Mouse (Mus musculus) heart, embryonic 15.5 days (tissue): ENCODE results near the gene Zmat3. TPM values are rescaled to one million over a fixed set of nuclear protein-coding genes. Genes with fewer than 3 reads are reported as not detected.

Experiments
- ATAC-seq: fragments of 200-750 bp; cut with Nextera tagmentation; replicated peaks from 2 replicates; pipeline ENCODE4 v1.8.0; 2017; ENCODE audit warnings: low read depth, moderate TSS enrichment; ENCODE audit not compliant: insufficient number of reproducible peaks, insufficient read depth, low FRiP score
- H3K27ac ChIP-seq: fragments of 300-500 bp; sonication (generic); 2 replicates; pipeline ENCODE4 v1.5.1; 2015; ENCODE audit warnings: mild to moderate bottlenecking, inconsistent platforms
- H3K27me3 ChIP-seq: fragments of 300-500 bp; sonication (generic); 2 replicates; pipeline ENCODE4 v1.6.1; 2015; ENCODE audit warnings: inconsistent platforms
- H3K36me3 ChIP-seq: fragments of 300-500 bp; sonication (generic); 2 replicates; pipeline ENCODE4 v1.6.1; 2015; ENCODE audit warnings: mild to moderate bottlenecking, inconsistent platforms
- H3K4me1 ChIP-seq: fragments of 300-500 bp; sonication (generic); replicated peaks from 2 replicates; pipeline ENCODE4 v1.6.1; 2015; ENCODE audit warnings: inconsistent platforms
- H3K4me2 ChIP-seq: fragments of 300-500 bp; sonication (generic); 2 replicates; pipeline ENCODE4 v1.6.1; 2015; ENCODE audit warnings: inconsistent platforms, mild to moderate bottlenecking, moderate library complexity
- H3K4me3 ChIP-seq: fragments of 300-500 bp; sonication (generic); 2 replicates; pipeline ENCODE4 v1.5.1; 2015; ENCODE audit warnings: mild to moderate bottlenecking, inconsistent platforms
- H3K9ac ChIP-seq: fragments of 300-500 bp; sonication (generic); 2 replicates; pipeline ENCODE4 v1.6.1; 2015; ENCODE audit warnings: mild to moderate bottlenecking, inconsistent platforms
- H3K9me3 ChIP-seq: fragments of 300-500 bp; sonication (generic); replicated peaks from 2 replicates; pipeline ENCODE4 v1.6.1; 2016; ENCODE audit warnings: inconsistent platforms
- WGBS: fragments of 180-500 bp; shearing (Covaris S2); methylation state at CpG from one replicate; pipeline ENCODE4 v1.1.7; 2015; ENCODE audit warnings: mixed read lengths; 5-methylcytosine and 5-hydroxymethylcytosine counted together
- polyA plus RNA-seq: library from polyadenylated mRNA; unstranded; fragments of >200 nt; fragmentation: Nextera tagmentation; extraction: Ambion mirVana; gene quantifications from 2 replicates; pipeline ENCODE4 v1.2.1, GENCODE M21; 2015

Zmat3 gene
- polyA plus RNA-seq, 1 experiment from 2014 or later: 3.4 TPM

DNA sequence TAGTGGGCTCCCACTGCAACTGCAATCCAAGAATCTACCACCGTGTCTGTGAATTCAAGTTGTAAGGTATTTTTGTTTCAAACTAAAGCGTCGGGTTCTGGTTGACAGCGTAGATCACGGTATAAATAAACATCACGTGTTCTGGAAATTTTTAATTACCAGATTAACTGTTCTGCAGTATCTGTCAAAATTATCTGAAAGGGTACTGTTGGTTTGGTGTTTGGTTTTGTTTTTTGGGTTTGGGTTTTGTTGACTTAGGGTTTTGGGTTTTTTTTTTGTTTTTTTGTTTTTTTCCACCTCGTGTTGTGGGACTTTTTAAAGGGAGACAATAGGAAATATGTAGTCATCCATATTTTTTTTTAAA is 32.3 kb upstream of the Zmat3 start:
- H3K27ac ChIP-seq: peak overlapping the region; percentile 99
- H3K9ac ChIP-seq: peak overlapping the region; percentile 86
- no peaks in the 10 kb centered on the region for H3K36me3 ChIP-seq
- peak overlapping the region; percentile 73 for H3K4me3 ChIP-seq
- H3K9me3 ChIP-seq: no peaks in the 10 kb centered on the region
- WGBS: under 1% methylated on average over 7 of the region's 7 CpGs
- H3K4me1 ChIP-seq: peaks cover 38% of the 10 kb centered on the region
- peak overlapping the region; percentile 77 for H3K4me2 ChIP-seq
- no peaks in the 10 kb centered on the region for H3K27me3 ChIP-seq
- no peak for ATAC-seq

DNA sequence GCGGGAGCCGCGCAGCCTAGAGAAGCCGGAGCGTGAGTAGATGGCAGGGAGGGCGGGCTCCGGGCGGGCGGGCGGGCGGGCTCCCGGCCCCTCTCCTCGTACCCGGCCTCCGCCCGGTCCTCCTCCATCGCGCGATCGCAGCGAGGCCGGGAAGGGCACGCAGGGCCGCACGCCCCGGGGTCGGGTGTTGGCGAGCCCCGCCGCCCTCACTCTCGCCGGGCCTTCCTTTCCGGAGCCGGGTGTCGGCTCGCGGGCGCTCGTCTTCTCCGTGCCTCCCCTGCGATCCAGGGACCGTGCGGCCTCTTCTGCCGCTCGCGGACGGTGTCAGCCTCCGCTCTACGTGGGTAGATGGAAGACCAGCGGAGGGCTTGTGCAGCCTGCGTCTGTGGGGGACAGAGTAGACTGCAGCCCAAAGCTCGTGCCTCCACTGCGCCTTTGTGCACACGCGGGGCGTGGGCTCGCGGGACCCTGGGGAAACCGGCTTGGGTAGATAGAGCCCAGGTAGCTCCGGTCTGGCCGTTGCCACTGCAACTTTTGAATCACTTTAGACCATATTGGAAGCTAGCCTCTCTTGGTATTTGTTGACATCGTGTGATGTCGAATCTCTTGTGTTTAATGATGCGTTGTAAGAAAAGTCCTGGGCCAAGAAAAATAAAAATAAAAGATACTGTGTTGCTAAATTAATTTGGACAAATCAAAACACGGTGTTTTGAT is 31.8 kb upstream of the Zmat3 start, which contains the start of gene Pik3ca:
TSS of gene Pik3ca (plus strand) at position 211 of the 714 bp plus-strand sequence.
- no peaks in the 10 kb centered on the region for H3K27me3 ChIP-seq
- H3K36me3 ChIP-seq: no peaks in the 10 kb centered on the region
- peaks cover 33% of the 10 kb centered on the region for H3K4me1 ChIP-seq
- peak within 1 kb of the TSS; percentile 86 for H3K9ac ChIP-seq
- H3K27ac ChIP-seq: peak within 1 kb of the TSS; percentile 99
- H3K4me2 ChIP-seq: peak within 1 kb of the TSS; percentile 82
- H3K4me3 ChIP-seq: peak within 1 kb of the TSS; percentile 73
- peak; percentile 40 for ATAC-seq
- under 1% methylated on average over 50 of the region's 65 CpGs for WGBS
- no peaks in the 10 kb centered on the region for H3K9me3 ChIP-seq

DNA sequence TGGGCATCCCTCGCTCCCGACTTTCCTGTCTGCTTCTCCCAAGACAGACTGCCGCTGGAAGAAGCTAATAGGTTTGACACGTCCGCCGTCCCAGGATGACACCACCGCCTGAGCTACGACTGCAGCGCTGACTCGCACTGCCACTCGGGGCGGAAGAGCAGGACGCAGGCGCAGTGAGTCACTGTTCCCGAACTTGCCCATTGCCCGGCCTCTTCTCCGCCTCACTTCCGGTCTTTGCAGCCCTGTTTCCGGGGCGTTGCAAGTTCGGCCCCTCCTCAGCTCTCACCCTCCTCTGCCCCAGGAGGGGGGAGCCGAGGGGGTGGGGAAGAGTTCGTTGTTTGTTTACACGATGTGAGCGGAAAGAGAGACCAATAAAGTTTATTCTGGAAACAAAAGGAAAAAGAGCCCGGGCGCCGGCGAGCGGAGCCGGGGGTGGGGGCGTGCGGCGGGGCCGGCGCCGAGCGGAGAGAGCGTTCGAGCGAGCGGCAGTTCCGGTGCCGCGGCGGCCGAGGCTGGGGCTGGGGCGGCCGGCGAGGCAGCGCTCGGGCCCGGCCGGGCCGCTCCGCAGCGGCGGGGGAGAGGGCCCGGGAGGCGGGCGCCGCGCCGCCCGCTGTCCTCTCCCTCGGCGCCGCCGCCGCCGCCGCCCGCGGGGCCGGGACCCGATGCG is 31.1 kb upstream of the Zmat3 start:
- Histone ChIP-seq H3K4me1 (peaks cover 31% of the 10 kb centered on the region), H3K36me3 (no peaks in the 10 kb centered on the region), H3K4me3 (peak overlapping the region; percentile 73), H3K9ac (peak overlapping the region; percentile 86), H3K4me2 (peak overlapping the region; percentile 82), H3K27me3 (no peaks in the 10 kb centered on the region), H3K27ac (peak overlapping the region; percentile 99), H3K9me3 (no peaks in the 10 kb centered on the region)
- under 1% methylated on average over 56 of the region's 77 CpGs for WGBS
- ATAC-seq: peak; percentile 97

DNA sequence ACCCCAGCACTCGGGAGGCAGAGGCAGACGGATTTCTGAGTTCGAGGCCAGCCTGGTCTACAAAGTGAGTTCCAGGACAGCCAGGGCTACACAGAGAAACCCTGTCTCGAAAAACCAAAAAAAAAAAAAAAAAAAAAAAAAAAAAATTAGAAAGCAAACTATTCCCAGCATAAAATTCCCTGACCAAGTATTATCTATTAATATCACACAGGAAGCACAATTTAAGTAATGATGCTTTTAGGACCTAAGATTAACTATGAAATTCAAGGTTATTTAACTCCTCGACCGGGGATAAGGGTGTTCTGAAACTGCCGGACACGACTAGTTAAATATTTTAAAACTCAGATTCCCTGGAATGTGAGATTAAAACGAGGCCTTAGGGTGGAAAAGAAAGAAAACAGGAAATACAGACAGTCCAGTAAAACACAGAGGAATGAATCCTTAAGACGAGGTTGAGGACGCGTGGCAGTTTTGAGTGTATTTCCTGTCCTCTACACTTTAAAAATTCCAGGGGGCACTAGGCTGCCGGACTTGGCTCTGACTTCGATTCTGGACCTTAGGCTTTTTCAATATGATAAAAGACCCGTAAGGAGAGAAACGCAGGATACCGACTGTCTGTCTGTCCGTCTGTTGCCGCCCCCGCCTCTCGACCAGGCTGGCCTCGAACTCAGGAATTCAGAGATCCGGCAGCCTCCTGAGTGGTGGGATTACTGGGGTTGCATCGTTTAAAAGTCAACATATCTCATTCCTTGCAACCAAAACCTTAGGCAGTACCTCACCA is 30.1 kb upstream of the Zmat3 start:
- peak overlapping the region; percentile 82 for H3K4me2 ChIP-seq
- H3K4me1 ChIP-seq: peaks cover 25% of the 10 kb centered on the region
- peak overlapping the region; percentile 63 for H3K9ac ChIP-seq
- H3K27ac ChIP-seq: peak overlapping the region; percentile 99
- no peaks in the 10 kb centered on the region for H3K36me3 ChIP-seq
- H3K9me3 ChIP-seq: no peaks in the 10 kb centered on the region
- ATAC-seq: no peak
- peak overlapping the region; percentile 73 for H3K4me3 ChIP-seq
- no peaks in the 10 kb centered on the region for H3K27me3 ChIP-seq
- WGBS: 16% methylated on average over 23 of the region's 24 CpGs

DNA sequence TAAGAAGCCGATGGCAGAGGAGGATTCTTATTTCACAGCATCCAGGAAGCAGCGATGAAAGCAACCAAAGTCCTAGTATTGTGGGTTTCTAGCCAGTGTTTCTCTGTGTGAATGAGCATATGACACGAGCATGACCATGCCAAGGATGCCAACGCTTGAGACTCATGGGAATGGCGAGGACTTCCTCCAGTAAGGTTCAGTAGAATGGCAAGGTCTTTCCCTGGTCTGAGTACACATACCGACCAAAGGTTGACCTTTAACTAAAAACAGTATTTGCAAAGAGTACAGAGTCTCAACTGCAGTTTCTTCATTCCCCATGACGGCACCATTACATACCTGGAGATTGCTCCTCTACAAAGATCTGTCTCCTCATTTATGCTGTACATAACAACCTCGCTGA is 28.2 kb upstream of the Zmat3 start:
- Histone ChIP-seq H3K4me3 (no peak overlapping the region), H3K4me1 (peaks cover 12% of the 10 kb centered on the region), H3K4me2 (no peak overlapping the region), H3K9me3 (no peaks in the 10 kb centered on the region), H3K9ac (no peak overlapping the region), H3K27ac (no peak overlapping the region), H3K36me3 (no peaks in the 10 kb centered on the region), H3K27me3 (no peaks in the 10 kb centered on the region)
- no peak for ATAC-seq
- WGBS: 83% methylated on average over 8 of the region's 8 CpGs

DNA sequence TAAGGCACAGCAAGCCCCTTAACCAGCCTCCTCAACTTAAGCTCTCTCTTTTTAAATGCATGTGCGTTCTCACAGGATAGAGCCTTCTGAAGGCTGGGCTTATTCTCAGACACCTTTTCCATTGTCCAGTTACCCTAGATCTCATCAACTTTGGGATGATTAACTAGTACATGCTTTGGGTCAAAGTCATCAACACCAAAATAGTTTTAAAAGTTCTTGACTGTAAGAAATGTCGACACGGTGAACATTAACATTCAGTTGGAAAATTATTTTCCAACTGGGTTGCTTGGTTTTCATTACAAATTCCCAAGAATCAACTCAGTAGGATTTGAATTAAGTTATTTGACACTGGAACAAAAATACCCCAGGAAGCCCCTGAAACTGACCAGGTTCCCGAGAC is 27.0 kb upstream of the Zmat3 start:
- no peaks in the 10 kb centered on the region for H3K27me3 ChIP-seq
- no peak overlapping the region for H3K27ac ChIP-seq
- H3K4me3 ChIP-seq: no peak overlapping the region
- no peak overlapping the region for H3K4me2 ChIP-seq
- H3K9ac ChIP-seq: no peak overlapping the region
- H3K4me1 ChIP-seq: peaks cover 5% of the 10 kb centered on the region; the same call in 1 of the 2 replicates
- WGBS: 78% methylated on average over 4 of the region's 4 CpGs
- no peaks in the 10 kb centered on the region for H3K36me3 ChIP-seq
- no peak for ATAC-seq
- H3K9me3 ChIP-seq: no peaks in the 10 kb centered on the region

DNA sequence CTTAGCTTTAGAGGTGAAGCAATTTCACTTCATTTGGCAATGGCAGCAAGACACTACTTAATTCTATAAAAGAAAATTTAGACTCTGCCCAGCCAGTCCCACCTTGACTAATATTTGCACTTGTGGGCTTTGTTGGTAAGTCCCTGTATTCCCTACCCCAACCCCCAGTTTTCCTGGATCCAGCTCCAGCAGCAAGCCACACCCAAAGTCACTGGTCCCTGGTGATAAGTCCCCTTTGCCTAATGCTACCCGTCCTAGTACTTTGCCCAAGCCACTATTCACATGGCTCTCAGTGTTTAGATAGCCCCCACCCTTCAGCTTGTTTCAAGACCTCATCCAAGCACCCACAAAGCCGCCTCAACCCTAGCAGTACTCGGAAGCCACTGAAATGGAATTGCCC is 15.7 kb upstream of the Zmat3 start:
- WGBS: 66% methylated on average over 3 of the region's 3 CpGs
- Histone ChIP-seq H3K4me1 (no peaks in the 10 kb centered on the region), H3K4me2 (no peak overlapping the region), H3K9ac (no peak overlapping the region), H3K4me3 (no peak overlapping the region), H3K36me3 (no peaks in the 10 kb centered on the region), H3K27ac (no peak overlapping the region), H3K9me3 (no peaks in the 10 kb centered on the region), H3K27me3 (no peaks in the 10 kb centered on the region)
- ATAC-seq: no peak

DNA sequence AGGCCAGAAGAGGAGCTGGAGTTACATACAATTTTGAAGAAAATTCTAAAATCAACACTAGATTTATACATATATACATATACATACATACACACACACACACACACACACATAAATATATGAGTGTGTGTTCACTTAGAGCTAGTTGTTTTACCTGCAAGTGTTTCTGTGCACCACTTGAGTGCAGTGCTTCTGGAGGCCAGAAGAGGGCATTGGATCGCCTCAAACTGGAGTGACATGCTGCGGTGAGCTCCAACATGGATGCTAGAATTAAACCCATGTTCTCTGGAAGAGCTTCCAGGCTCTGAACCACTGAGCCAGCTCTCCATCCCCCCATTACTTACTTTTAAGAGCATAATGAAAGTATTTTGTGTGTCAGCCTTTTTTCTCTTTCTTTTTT is 14.1 kb upstream of the Zmat3 start:
- no peaks in the 10 kb centered on the region for H3K36me3 ChIP-seq
- H3K27me3 ChIP-seq: no peaks in the 10 kb centered on the region
- H3K9me3 ChIP-seq: no peaks in the 10 kb centered on the region
- no peak overlapping the region for H3K9ac ChIP-seq
- H3K4me3 ChIP-seq: no peak overlapping the region
- WGBS: 44% methylated on average over 2 of the region's 2 CpGs
- no peak overlapping the region for H3K4me2 ChIP-seq
- no peak for ATAC-seq
- no peaks in the 10 kb centered on the region for H3K4me1 ChIP-seq
- H3K27ac ChIP-seq: no peak overlapping the region

DNA sequence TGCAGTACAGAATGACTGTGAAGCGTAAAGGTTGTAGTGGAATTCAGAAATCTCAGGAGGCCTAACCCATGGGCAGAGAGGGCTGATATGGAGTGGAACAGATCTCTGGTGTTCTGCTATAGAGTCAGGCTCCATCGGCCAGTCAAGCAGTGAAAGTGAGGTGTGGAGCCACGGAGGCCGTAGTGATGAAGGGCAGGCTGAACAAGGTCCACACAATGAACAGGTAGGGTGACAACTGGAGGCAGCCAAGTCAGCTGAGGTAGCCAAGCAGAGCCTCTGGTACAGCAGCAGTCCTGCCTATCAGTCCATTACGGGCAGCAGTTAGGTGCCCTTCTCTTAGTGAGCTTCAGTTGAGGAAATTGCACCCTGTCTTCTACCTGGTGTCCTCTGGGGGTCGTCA is 7.4 kb upstream of the Zmat3 start:
- ATAC-seq: no peak
- no peak overlapping the region for H3K27ac ChIP-seq
- H3K9me3 ChIP-seq: no peaks in the 10 kb centered on the region
- H3K4me2 ChIP-seq: no peak overlapping the region
- H3K9ac ChIP-seq: no peak overlapping the region
- H3K4me3 ChIP-seq: no peak overlapping the region
- H3K27me3 ChIP-seq: no peaks in the 10 kb centered on the region
- WGBS: 87% methylated on average over 6 of the region's 6 CpGs
- H3K4me1 ChIP-seq: no peaks in the 10 kb centered on the region
- H3K36me3 ChIP-seq: no peaks in the 10 kb centered on the region

DNA sequence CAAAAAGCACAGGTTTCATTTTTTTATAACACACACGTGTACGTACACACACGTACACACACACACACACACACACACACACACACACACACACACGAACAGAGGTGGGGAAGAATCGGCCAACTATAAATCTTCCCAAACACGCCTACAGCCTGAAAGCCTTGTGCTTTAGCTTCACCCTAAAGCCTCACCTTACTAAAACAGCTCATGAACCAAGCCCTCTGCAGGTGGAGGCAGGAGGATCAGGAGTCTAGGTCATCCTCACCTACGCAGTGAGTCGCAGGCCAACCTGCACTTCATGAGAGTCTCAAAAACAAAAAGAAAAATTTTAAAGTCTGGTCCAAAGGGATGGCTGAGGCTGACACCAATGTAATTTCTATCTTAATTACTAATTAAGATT is 6.7 kb upstream of the Zmat3 start:
- H3K36me3 ChIP-seq: no peaks in the 10 kb centered on the region
- H3K4me2 ChIP-seq: no peak overlapping the region
- no peaks in the 10 kb centered on the region for H3K27me3 ChIP-seq
- WGBS: 87% methylated on average over 8 of the region's 8 CpGs
- H3K9ac ChIP-seq: no peak overlapping the region
- no peaks in the 10 kb centered on the region for H3K4me1 ChIP-seq
- H3K4me3 ChIP-seq: no peak overlapping the region
- H3K27ac ChIP-seq: no peak overlapping the region
- ATAC-seq: no peak
- no peaks in the 10 kb centered on the region for H3K9me3 ChIP-seq

DNA sequence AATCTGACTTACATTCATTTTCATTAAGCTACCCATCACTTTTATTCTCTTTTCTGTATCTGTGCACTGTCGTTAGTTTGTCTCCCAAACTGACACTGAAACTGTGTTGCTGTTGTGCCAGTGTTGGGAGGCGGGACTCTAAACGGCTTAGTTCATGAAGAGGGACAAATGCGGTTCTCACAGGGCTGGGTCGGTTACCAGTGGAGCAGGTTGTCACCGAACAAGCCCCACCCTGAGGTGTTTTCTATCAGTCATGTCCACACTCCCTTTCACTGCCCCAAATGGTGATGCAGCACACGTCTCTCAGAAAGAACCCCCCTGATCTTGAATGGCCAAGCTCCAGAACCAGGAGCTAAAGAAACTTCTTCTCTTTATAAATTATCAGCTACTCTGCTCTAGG is 6.1 kb upstream of the Zmat3 start:
- Histone ChIP-seq H3K9me3 (no peaks in the 10 kb centered on the region), H3K27ac (no peak overlapping the region), H3K4me2 (no peak overlapping the region), H3K27me3 (no peaks in the 10 kb centered on the region), H3K4me1 (no peaks in the 10 kb centered on the region), H3K4me3 (no peak overlapping the region), H3K9ac (no peak overlapping the region), H3K36me3 (no peaks in the 10 kb centered on the region)
- ATAC-seq: no peak
- 63% methylated on average over 7 of the region's 7 CpGs for WGBS
